Mouse (Mus musculus) duodenum, adult 2 months (tissue): ENCODE measurements around the gene Gstk1. TPM values are rescaled to one million over a fixed set of nuclear protein-coding genes. Genes with fewer than 3 reads are reported as not detected.

Experiments used
- polyA plus RNA-seq: library from polyadenylated mRNA; depleted of rRNA; stranded (reverse); fragments of >200 nt; gene quantifications from 2 replicates; pipeline ENCODE4 v1.2.3, GENCODE M21; 2012; ENCODE audit warnings: low replicate concordance; rRNA removed

Gstk1 gene
- 35.3 and 42.7 TPM in 2 replicates for polyA plus RNA-seq

DNA sequence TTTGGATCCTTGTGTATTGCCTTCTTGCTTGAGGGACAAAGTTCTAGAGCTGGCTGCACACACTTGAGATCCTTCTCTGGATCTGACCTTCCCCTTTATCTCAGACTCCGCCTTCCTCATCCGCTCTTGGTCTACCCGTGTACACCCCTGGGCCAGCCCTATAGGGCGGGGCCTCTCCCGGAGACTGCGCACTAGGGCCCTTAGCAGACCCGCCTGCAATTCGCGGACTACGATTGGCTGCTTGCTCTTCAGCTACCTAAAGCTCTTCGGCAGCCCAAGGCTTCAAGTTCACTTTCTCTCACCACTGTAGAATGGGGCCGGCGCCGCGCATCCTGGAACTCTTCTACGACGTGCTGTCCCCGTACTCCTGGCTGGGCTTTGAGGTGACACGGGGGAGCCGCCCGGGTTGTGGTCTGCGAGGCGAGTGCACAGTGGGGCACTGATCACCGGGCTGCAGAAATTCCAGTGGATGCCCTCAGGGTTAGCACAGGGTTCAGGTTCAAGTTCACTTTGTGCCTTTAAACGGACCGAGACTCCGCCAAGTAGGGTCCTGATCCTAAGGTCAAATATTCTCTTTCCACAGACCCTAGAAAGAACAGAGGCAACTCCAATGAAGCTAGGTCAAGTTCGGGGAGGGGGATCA, at the start of gene Gstk1:
Gstk1 (plus strand) TSS at position 225 of the 643 bp plus-strand sequence.

DNA sequence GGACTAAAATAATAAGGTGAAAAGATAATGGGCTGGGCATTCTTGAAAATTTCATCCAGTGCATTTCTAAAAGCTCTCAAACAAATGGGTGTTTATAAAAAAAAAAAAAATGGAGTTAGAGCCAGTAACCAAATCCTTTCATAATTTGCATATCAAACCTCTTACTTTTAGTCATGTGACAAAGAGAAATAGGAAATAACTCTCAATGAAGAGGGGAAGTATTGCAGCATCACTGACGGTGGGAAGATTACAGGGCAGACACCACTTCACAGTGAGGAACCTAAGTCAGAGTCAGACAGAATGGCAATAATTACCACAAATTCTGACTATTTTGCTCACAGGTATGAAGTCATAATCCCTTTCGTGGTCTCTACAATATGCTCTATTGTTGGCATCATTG, 30.7 kb upstream of the Gstk1 start, which contains the start of gene Tas2r144:
Tas2r144 (plus strand) TSS at position 301 of the 400 bp plus-strand sequence.

DNA sequence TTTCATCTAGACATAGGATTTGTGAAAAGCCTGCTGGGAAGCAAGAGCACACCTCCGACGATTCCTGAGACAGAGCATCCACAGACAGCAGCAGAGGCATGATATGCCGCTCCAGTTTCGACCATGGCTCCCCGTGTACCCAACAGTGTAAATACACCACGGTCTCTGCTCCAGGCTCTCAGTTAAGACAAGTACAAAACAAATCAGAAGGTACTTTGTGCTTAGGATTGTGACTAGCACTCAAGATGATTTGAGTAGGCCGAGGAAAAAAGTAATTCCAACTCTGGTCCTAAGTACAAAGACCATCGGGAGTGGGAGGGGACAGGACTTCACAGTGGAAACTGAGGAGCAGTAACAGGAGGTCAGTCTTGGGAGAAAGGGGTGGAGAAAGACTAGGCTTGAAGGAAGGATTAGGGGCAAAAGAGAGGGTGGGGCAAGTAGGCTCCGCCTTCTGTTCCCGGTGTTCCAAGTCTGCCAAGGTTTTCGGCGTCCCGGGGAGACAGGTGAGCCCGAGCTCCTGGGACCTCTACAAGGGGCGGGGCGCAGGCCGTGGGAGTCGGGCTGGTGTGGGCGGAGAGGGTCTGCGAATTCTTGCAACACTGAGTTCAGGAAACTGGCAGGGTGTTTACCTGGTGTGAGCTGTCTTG, 15.9 kb downstream of the Gstk1 start, which contains the start of gene Tmem139:
Tmem139 (plus strand) TSS at position 447 of the 647 bp plus-strand sequence.

DNA sequence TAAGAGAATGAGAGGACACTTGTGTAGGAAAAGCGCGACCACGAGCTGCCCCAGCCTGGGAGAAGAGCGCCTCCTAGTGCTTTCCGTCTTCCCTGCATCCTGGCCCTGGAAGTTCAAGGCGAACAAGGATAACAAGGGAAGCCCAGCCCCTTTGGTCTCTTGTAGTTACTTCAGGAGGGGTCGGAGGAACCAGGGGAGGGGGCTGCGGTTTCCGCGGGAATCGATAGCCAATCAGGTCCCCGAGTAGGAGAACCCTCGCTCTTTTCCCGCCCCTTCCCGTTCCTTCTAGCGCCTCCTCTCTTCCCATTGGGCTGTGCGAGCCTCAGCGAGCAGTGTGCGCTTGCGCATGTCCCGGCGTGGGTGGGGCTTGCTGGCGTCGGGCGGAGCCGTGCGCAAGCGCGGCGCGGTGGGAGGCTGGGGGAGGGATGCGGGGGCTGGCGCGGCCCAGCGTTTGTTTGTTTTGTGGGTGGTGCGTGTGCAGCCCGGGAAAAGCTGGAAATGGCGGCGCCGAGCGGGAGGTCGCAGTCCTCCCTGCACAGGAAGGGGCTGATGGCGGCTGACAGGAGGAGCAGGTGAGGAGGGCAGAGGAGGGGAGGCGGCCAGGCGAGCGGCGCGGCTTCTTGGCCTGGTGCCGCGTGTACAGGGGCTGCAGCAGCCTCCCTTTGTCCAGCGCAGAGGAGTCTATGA, 19.0 kb downstream of the Gstk1 start, which contains the start of gene Casp2:
Casp2 (plus strand) TSS at position 360 of the 687 bp plus-strand sequence.

DNA sequence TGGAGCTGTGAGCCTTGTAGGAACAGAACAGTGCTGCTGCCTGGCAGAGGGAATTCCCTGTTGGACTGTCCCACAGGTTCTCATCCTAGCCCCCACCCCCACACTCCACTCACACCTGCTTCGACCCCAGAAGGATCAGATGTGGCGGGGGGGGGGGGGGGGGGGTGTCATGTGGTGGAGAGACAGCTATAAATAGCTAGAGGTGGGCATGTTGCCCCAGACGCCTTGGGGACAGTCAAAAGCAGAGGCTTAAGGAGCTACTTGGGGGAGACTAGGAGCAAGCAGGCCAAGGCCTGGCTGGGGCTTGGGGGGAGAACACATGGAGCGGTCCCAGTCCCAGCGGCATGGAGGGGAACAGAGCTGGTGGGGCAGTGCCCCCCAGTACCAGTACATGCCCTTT, 40.7 kb downstream of the Gstk1 start, which contains the start of gene Clcn1:
Clcn1 (plus strand) TSS at position 238 of the 400 bp plus-strand sequence.

Other genes starting within 250 kb of the Gstk1 start
- gene Sva, start 207.5 kb upstream of the Gstk1 start, polyA plus RNA-seq, result not detected in 2 replicates
- gene Tas2r139, start 105.0 kb upstream of the Gstk1 start, polyA plus RNA-seq, result not detected in 2 replicates
- not detected in 2 replicates for gene Tas2r144, start 30.6 kb upstream of the Gstk1 start, polyA plus RNA-seq
- 28.7 and 43.7 TPM in 2 replicates for gene Tmem139, start 16.0 kb downstream of the Gstk1 start, polyA plus RNA-seq
- 9.4 and 17.3 TPM in 2 replicates for gene Casp2, start 19.1 kb downstream of the Gstk1 start, polyA plus RNA-seq
- gene Clcn1, start 40.8 kb downstream of the Gstk1 start, polyA plus RNA-seq, result 0.15 and 0.54 TPM in 2 replicates
- gene Fam131b, start 78.7 kb downstream of the Gstk1 start, polyA plus RNA-seq, result 0.08 and 0.09 TPM in 2 replicates
- 165 and 301 TPM in 2 replicates for gene Zyx, start 103.7 kb downstream of the Gstk1 start, polyA plus RNA-seq
- 30.8 and 60.3 TPM in 2 replicates for gene Epha1, start 127.3 kb downstream of the Gstk1 start, polyA plus RNA-seq
- not detected in 2 replicates for gene Tas2r143, start 154.3 kb downstream of the Gstk1 start, polyA plus RNA-seq
- gene Tas2r135, start 159.5 kb downstream of the Gstk1 start, polyA plus RNA-seq, result not detected in 2 replicates
- not detected in 2 replicates for gene Tas2r126, start 188.6 kb downstream of the Gstk1 start, polyA plus RNA-seq
- gene Olfr458, start 219.3 kb downstream of the Gstk1 start, polyA plus RNA-seq, result not detected in 2 replicates
- not detected in 2 replicates for gene Olfr457, start 230.4 kb downstream of the Gstk1 start, polyA plus RNA-seq
- not detected in 2 replicates for gene Olfr456, start 241.3 kb downstream of the Gstk1 start, polyA plus RNA-seq